Mouse (Mus musculus) heart, embryonic 16.5 days (tissue): ENCODE data around the gene Ssbp2. TPM values are rescaled to one million over a fixed set of nuclear protein-coding genes. Genes with fewer than 3 reads are reported as not detected.
A peak's percentile ranks its signal among the peaks of the same experiment; 100 is the strongest.

Experiments used
- ATAC-seq: fragments of 200-750 bp; cut with Nextera tagmentation; replicated peaks from 2 replicates; pipeline ENCODE4 v1.8.0; 2017; ENCODE audit warnings: moderate number of reproducible peaks; ENCODE audit not compliant: insufficient read depth, low FRiP score; ENCODE audit errors: extremely low read depth
- H3K27ac ChIP-seq: fragments of 300-500 bp; sonication (generic); 2 replicates; pipeline ENCODE4 v1.5.1; 2014; ENCODE audit warnings: mild to moderate bottlenecking, low read length, control low read depth, moderate library complexity
- H3K27me3 ChIP-seq: fragments of 300-500 bp; sonication (generic); 2 replicates; pipeline ENCODE4 v1.6.1; 2014; ENCODE audit warnings: low read length, mixed read lengths; ENCODE audit not compliant: control insufficient read depth, insufficient read depth
- H3K36me3 ChIP-seq: fragments of 300-500 bp; sonication (generic); 2 replicates; pipeline ENCODE4 v1.6.1; 2014; ENCODE audit not compliant: control insufficient read depth, insufficient read depth
- H3K4me1 ChIP-seq: fragments of 300-500 bp; sonication (generic); 2 replicates; pipeline ENCODE4 v1.6.1; 2014; ENCODE audit warnings: low read length, mixed read lengths; ENCODE audit not compliant: control insufficient read depth, insufficient read depth
- H3K4me2 ChIP-seq: fragments of 300-500 bp; sonication (generic); 2 replicates; pipeline ENCODE4 v1.6.1; 2014; ENCODE audit warnings: low read depth, mild to moderate bottlenecking, control low read depth, low read length
- H3K4me3 ChIP-seq: fragments of 300-500 bp; sonication (generic); 2 replicates; pipeline ENCODE4 v1.5.1; 2014; ENCODE audit warnings: mild to moderate bottlenecking, control low read depth, low read length
- H3K9ac ChIP-seq: fragments of 300-500 bp; sonication (generic); 2 replicates; pipeline ENCODE4 v1.6.1; 2014; ENCODE audit warnings: low read length, control low read depth
- H3K9me3 ChIP-seq: fragments of 300-500 bp; sonication (generic); replicated peaks from 2 replicates; pipeline ENCODE4 v1.6.1; 2016; ENCODE audit warnings: low read length; ENCODE audit not compliant: control insufficient read depth
- WGBS: fragments of 180-500 bp; shearing (Covaris S2); extraction: QIAGEN DNeasy Blood & Tissue Kit; methylation state at CpG from one replicate; pipeline ENCODE4 v1.1.7; 2014; 5-methylcytosine and 5-hydroxymethylcytosine counted together
- polyA plus RNA-seq: library from polyadenylated mRNA; unstranded; fragments of >200 nt; fragmentation: Nextera tagmentation; extraction: Ambion mirVana; gene quantifications from 2 replicates; pipeline ENCODE4 v1.2.1, GENCODE M21; 2015

Ssbp2 gene
- polyA plus RNA-seq, 1 experiment from 2014 or later, result 111 TPM

GRCm38 (mm10) chr13:91693615-91694014, 233.5 kb downstream of the Ssbp2 start:
- Histone ChIP-seq H3K27me3 (no peaks in the 10 kb centered on the region), H3K4me3 (no peak overlapping the region), H3K36me3 (peaks cover 4% of the 10 kb centered on the region), H3K4me2 (no peak overlapping the region), H3K9me3 (no peaks in the 10 kb centered on the region), H3K27ac (no peak overlapping the region), H3K9ac (no peak overlapping the region), H3K4me1 (peaks cover 11% of the 10 kb centered on the region)
- ATAC-seq, result no peak
- WGBS, result 49% methylated on average over 7 of the region's 7 CpGs

GRCm38 (mm10) chr13:91695406-91695805, 235.3 kb downstream of the Ssbp2 start:
- H3K4me2 ChIP-seq, result no peak overlapping the region
- peaks cover 11% of the 10 kb centered on the region for H3K4me1 ChIP-seq
- H3K9ac ChIP-seq, result no peak overlapping the region
- H3K27me3 ChIP-seq, result no peaks in the 10 kb centered on the region
- ATAC-seq, result peak; percentile 49; the same call in 1 of the 2 replicates
- 44% methylated on average over 2 of the region's 2 CpGs for WGBS
- no peaks in the 10 kb centered on the region; the same call in 1 of the 2 replicates for H3K36me3 ChIP-seq
- peak overlapping the region; percentile 60 for H3K27ac ChIP-seq
- no peak overlapping the region for H3K4me3 ChIP-seq
- H3K9me3 ChIP-seq, result no peaks in the 10 kb centered on the region

- peak; percentile 33; the same call in 1 of the 2 replicates for ATAC-seq
- WGBS, result 31% methylated on average over 2 of the region's 2 CpGs
- peak overlapping the region; percentile 60 for H3K27ac ChIP-seq
These were observed 236.1 kb downstream of the Ssbp2 start for GRCm38 (mm10) chr13:91696109-91696645.

GRCm38 (mm10) chr13:91697011-91697410, 236.9 kb downstream of the Ssbp2 start:
- Histone ChIP-seq H3K36me3 (no peaks in the 10 kb centered on the region), H3K4me3 (no peak overlapping the region), H3K4me2 (no peak overlapping the region), H3K27me3 (no peaks in the 10 kb centered on the region), H3K27ac (peak overlapping the region; percentile 60; the same call in 1 of the 2 replicates), H3K9me3 (no peaks in the 10 kb centered on the region), H3K4me1 (peaks cover 11% of the 10 kb centered on the region), H3K9ac (no peak overlapping the region)
- ATAC-seq, result no peak
- 47% methylated on average over 3 of the region's 3 CpGs for WGBS

More at GRCm38 (mm10) chr13:91696109-91696645, 236.1 kb downstream of the Ssbp2 start:
- H3K9ac ChIP-seq, result no peak overlapping the region
- H3K36me3 ChIP-seq, result no peaks in the 10 kb centered on the region
- H3K9me3 ChIP-seq, result no peaks in the 10 kb centered on the region
- peaks cover 11% of the 10 kb centered on the region for H3K4me1 ChIP-seq
- H3K27me3 ChIP-seq, result no peaks in the 10 kb centered on the region
- H3K4me3 ChIP-seq, result no peak overlapping the region
- H3K4me2 ChIP-seq, result no peak overlapping the region

- Histone ChIP-seq H3K9ac (no peak overlapping the region), H3K4me1 (peaks cover 2% of the 10 kb centered on the region; the same call in 1 of the 2 replicates), H3K27me3 (no peaks in the 10 kb centered on the region), H3K4me3 (no peak overlapping the region), H3K27ac (no peak overlapping the region), H3K4me2 (no peak overlapping the region), H3K36me3 (no peaks in the 10 kb centered on the region), H3K9me3 (no peaks in the 10 kb centered on the region)
- peak; percentile 58; the same call in 1 of the 2 replicates for ATAC-seq
- 53% methylated on average over 6 of the region's 6 CpGs for WGBS
These were observed 242.3 kb downstream of the Ssbp2 start for GRCm38 (mm10) chr13:91702337-91702736.

- H3K4me2 ChIP-seq, result no peak overlapping the region
- H3K9ac ChIP-seq, result no peak overlapping the region
- 88% methylated on average over 6 of the region's 6 CpGs for WGBS
- H3K36me3 ChIP-seq, result no peaks in the 10 kb centered on the region
- H3K9me3 ChIP-seq, result no peaks in the 10 kb centered on the region
- H3K4me3 ChIP-seq, result no peak overlapping the region
- no peaks in the 10 kb centered on the region for H3K27me3 ChIP-seq
- no peak overlapping the region for H3K27ac ChIP-seq
- ATAC-seq, result no peak
- H3K4me1 ChIP-seq, result no peaks in the 10 kb centered on the region
These were observed 259.4 kb downstream of the Ssbp2 start for GRCm38 (mm10) chr13:91719487-91719886.

GRCm38 (mm10) chr13:91723108-91723735, 263.1 kb downstream of the Ssbp2 start:
- no peak overlapping the region for H3K9ac ChIP-seq
- ATAC-seq, result no peak

GRCm38 (mm10) chr13:91723736-91724119, 263.6 kb downstream of the Ssbp2 start:
- no peak overlapping the region for H3K9ac ChIP-seq
- WGBS, result 77% methylated on average over 7 of the region's 7 CpGs
- H3K27ac ChIP-seq, result no peak overlapping the region
- H3K9me3 ChIP-seq, result no peaks in the 10 kb centered on the region
- H3K27me3 ChIP-seq, result no peaks in the 10 kb centered on the region
- ATAC-seq, result no peak
- no peaks in the 10 kb centered on the region for H3K4me1 ChIP-seq
- H3K4me3 ChIP-seq, result no peak overlapping the region
- H3K36me3 ChIP-seq, result no peaks in the 10 kb centered on the region
- no peak overlapping the region for H3K4me2 ChIP-seq

More at GRCm38 (mm10) chr13:91723108-91723735, 263.1 kb downstream of the Ssbp2 start:
- 62% methylated on average over 8 of the region's 8 CpGs for WGBS
- H3K4me1 ChIP-seq, result no peaks in the 10 kb centered on the region
- H3K27me3 ChIP-seq, result no peaks in the 10 kb centered on the region
- no peak overlapping the region for H3K4me3 ChIP-seq
- H3K36me3 ChIP-seq, result no peaks in the 10 kb centered on the region
- no peaks in the 10 kb centered on the region for H3K9me3 ChIP-seq
- H3K27ac ChIP-seq, result no peak overlapping the region
- H3K4me2 ChIP-seq, result no peak overlapping the region

- Histone ChIP-seq H3K9ac (no peak overlapping the region), H3K4me2 (no peak overlapping the region), H3K9me3 (no peaks in the 10 kb centered on the region), H3K4me3 (no peak overlapping the region), H3K27ac (no peak overlapping the region), H3K27me3 (no peaks in the 10 kb centered on the region), H3K4me1 (no peaks in the 10 kb centered on the region), H3K36me3 (no peaks in the 10 kb centered on the region)
- no peak for ATAC-seq
- WGBS, result 80% methylated on average over 3 of the region's 3 CpGs
These were observed 264.1 kb downstream of the Ssbp2 start for GRCm38 (mm10) chr13:91724211-91724610.
